Mouse (Mus musculus): ENCODE measurements around the gene Carmil1. TPM values are rescaled to one million over a fixed set of nuclear protein-coding genes. Genes with fewer than 3 reads are reported as not detected.
A peak's percentile ranks its signal among the peaks of the same experiment; 100 is the strongest.

Carmil1 gene
- total RNA-seq (2015; ENCODE audit: low replicate concordance) (1.3 TPM in 1 of 2 replicates, not detected in the other), total RNA-seq (2017; ENCODE audit: low replicate concordance) (0.34 and 2.0 TPM in 2 replicates)

- no peak for ATAC-seq (replicated peaks; ENCODE audit: low FRiP score, poor library complexity, severe bottlenecking)
Measured at GRCm38 (mm10) chr13:24280439-24281431, at the start of gene Carmil1. Gene Carmil1, minus strand, starts transcription at chr13:24280795.

- no peak for ATAC-seq (replicated peaks; ENCODE audit: low FRiP score, poor library complexity, severe bottlenecking)
Measured at GRCm38 (mm10) chr13:24330128-24330527, 49.5 kb upstream of the Carmil1 start.

- ATAC-seq (replicated peaks; ENCODE audit: low FRiP score, poor library complexity, severe bottlenecking) = 0 out of 2 replicates have a peak, but pooled peaks have one; percentile 34
Measured at GRCm38 (mm10) chr13:24328036-24328817, 47.6 kb upstream of the Carmil1 start.

- no peak for ATAC-seq (replicated peaks; ENCODE audit: low FRiP score, poor library complexity, severe bottlenecking)
Measured at GRCm38 (mm10) chr13:24327201-24327600, 46.6 kb upstream of the Carmil1 start, which contains the start of gene Cmah. Gene Cmah, plus strand, starts transcription at chr13:24327404.

GRCm38 (mm10) chr13:24321313-24321712 lies 40.7 kb upstream of the Carmil1 start:
- no peak for ATAC-seq (replicated peaks; ENCODE audit: low FRiP score, poor library complexity, severe bottlenecking)

- no peak for ATAC-seq (replicated peaks; ENCODE audit: low FRiP score, poor library complexity, severe bottlenecking)
Measured at GRCm38 (mm10) chr13:24318618-24319017, 38.0 kb upstream of the Carmil1 start.

- no peak for ATAC-seq (replicated peaks; ENCODE audit: low FRiP score, poor library complexity, severe bottlenecking)
Measured at GRCm38 (mm10) chr13:24316563-24316962, 36.0 kb upstream of the Carmil1 start.

GRCm38 (mm10) chr13:24311011-24311940 lies 30.7 kb upstream of the Carmil1 start:
- ATAC-seq (replicated peaks; ENCODE audit: low FRiP score, poor library complexity, severe bottlenecking) = peak; percentile 75

GRCm38 (mm10) chr13:24306248-24306647 lies 25.7 kb upstream of the Carmil1 start:
- no peak for ATAC-seq (replicated peaks; ENCODE audit: low FRiP score, poor library complexity, severe bottlenecking)

- ATAC-seq (replicated peaks; ENCODE audit: low FRiP score, poor library complexity, severe bottlenecking) = no peak
Measured at GRCm38 (mm10) chr13:24305486-24305885, 24.9 kb upstream of the Carmil1 start.

GRCm38 (mm10) chr13:24297252-24297651 lies 16.7 kb upstream of the Carmil1 start:
- peak; percentile 72 for ATAC-seq (replicated peaks; ENCODE audit: low FRiP score, poor library complexity, severe bottlenecking)

GRCm38 (mm10) chr13:24287381-24287780 lies 6.8 kb upstream of the Carmil1 start:
- no peak for ATAC-seq (replicated peaks; ENCODE audit: low FRiP score, poor library complexity, severe bottlenecking)

GRCm38 (mm10) chr13:24279762-24280438 lies 695 bp downstream of the Carmil1 start:
- ATAC-seq (replicated peaks; ENCODE audit: low FRiP score, poor library complexity, severe bottlenecking) = no peak

- ATAC-seq (replicated peaks; ENCODE audit: low FRiP score, poor library complexity, severe bottlenecking) = no peak
Measured at GRCm38 (mm10) chr13:24279407-24279761, 1.2 kb downstream of the Carmil1 start.

GRCm38 (mm10) chr13:24272740-24273377 lies 7.7 kb downstream of the Carmil1 start:
- no peak for ATAC-seq (replicated peaks; ENCODE audit: low FRiP score, poor library complexity, severe bottlenecking)

- ATAC-seq (replicated peaks; ENCODE audit: low FRiP score, poor library complexity, severe bottlenecking) = no peak
Measured at GRCm38 (mm10) chr13:24269100-24269465, 11.5 kb downstream of the Carmil1 start.

GRCm38 (mm10) chr13:24268355-24269099 lies 12.1 kb downstream of the Carmil1 start:
- ATAC-seq (replicated peaks; ENCODE audit: low FRiP score, poor library complexity, severe bottlenecking) = no peak

GRCm38 (mm10) chr13:24264760-24265159 lies 15.8 kb downstream of the Carmil1 start:
- ATAC-seq (replicated peaks; ENCODE audit: low FRiP score, poor library complexity, severe bottlenecking) = no peak
